8 mouse cellular contexts compared by ENCODE assay signal in the genomic region with DNA sequence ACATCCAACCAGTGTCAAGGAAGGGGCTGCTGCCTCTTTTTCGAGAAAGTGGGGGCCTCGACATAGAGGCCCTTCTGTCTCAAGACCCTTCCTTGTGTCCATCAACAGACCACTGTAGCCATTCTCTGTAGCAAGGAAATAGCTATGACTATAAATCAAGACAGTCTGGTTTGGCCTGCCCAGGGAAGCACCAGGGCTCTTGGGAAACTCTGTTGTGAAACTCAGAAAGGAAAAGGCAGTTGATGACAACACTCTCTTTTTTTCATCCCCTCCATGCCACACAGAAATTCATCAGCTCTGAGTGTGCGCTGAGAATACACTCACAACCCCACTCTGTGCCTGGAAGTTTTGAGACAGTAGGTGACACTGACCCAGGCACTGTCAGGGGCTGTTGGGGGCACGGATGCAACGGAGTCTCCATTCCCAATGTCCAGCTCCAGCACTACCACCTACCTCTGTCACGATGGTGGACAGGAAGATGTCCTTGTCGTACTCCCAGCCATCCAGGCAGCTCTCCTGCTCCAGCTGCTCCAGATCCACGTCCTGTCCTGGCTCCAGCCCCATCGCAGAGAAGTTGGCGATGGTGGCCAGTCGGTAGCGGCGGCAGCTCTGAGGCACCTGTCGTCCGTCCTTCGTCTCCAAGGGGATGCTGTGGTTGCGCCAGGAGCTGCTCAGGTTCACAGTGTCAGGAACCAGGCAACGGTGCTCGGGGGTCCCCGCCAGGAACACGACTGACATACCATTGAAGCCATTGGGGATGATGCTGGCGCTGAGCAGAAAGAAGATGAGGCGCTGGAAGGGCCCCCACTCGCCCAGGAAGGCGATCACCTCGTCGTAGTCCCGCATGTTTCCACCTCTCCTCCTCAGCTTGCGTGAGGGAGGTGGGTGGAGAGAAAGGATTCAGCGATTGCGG. TPM values are rescaled to one million over a fixed set of nuclear protein-coding genes. Genes with fewer than 3 reads are reported as not detected.
DNase-seq lines count a peak whose midpoint lies in the region; ATAC-seq and TF ChIP-seq lines count a peak whose summit lies in the region.

No protein-coding gene starts in this region.

- no peak for ATAC-seq in heart, embryonic 11.5 days (replicated peaks; ENCODE audit: insufficient number of reproducible peaks, low FRiP score, low TSS enrichment)
- 0 out of 2 replicates have a peak, but pooled peaks have one; percentile 12 for ATAC-seq in intestine, postnatal 0 days

- TF ChIP-seq EP300 in ES-Bruce4 (IDR thresholded peaks at IDR 0.05; ENCODE audit: insufficient read depth, low read depth, low read length): no peak

- H3K4me3 ChIP-seq in heart, embryonic 11.5 days (ENCODE audit: low read depth, low read length): peak overlapping the region; percentile 65
- H3K4me3 ChIP-seq in ES-Bruce4 (ENCODE audit: low read depth, low read length) (peak overlapping the region; percentile 60), myocyte (peak overlapping the region; percentile 47)
- peak overlapping the region; percentile 55 for H3K4me3 ChIP-seq in cortical plate, adult 2 months (ENCODE audit: insufficient read depth, low read length)
- peak overlapping the region; percentile 45 for H3K4me3 ChIP-seq in intestine, postnatal 0 days (ENCODE audit: low read depth, low read length)

- DNase-seq in heart, adult 8-10 months (ENCODE audit: low spot score): no peak
- DNase-seq in layer of hippocampus, postnatal 14 days (ENCODE audit: low spot score in 2 of 2): no peak
- no peak for DNase-seq in lung, adult 18-20 months

- TF ChIP-seq CTCF in ES-Bruce4 (IDR thresholded peaks at IDR 0.05; ENCODE audit: low read depth, low read length): no peak
- TF ChIP-seq CTCF in cortical plate, adult 2 months (IDR thresholded peaks at IDR 0.05; ENCODE audit: extremely low read depth, insufficient read depth, low read length): no peak
- TF ChIP-seq CTCF in intestine, postnatal 0 days (IDR thresholded peaks at IDR 0.05; ENCODE audit: low read depth): no peak

- peak overlapping the region; percentile 78 for H3K9ac ChIP-seq in heart, embryonic 11.5 days (ENCODE audit: low read depth, low read length)
- no peak overlapping the region for H3K9ac ChIP-seq in ES-Bruce4 (ENCODE audit: low read depth, poor library complexity, severe bottlenecking)
- H3K9ac ChIP-seq in intestine, postnatal 0 days (ENCODE audit: low read depth, low read length): peak overlapping the region; percentile 35; the same call in 1 of the 2 replicates

- peak overlapping the region; percentile 73 for H3K27ac ChIP-seq in heart, embryonic 11.5 days (ENCODE audit: low read depth, low read length)
- no peak overlapping the region for H3K27ac ChIP-seq in ES-Bruce4 (ENCODE audit: insufficient read depth, low read length)
- no peak overlapping the region for H3K27ac ChIP-seq in cortical plate, adult 2 months (ENCODE audit: insufficient read depth, low read length)
- no peak overlapping the region for H3K27ac ChIP-seq in intestine, postnatal 0 days (ENCODE audit: low read depth, low read length)

- no peak overlapping the region for H3ac ChIP-seq in myocyte (ENCODE audit: control insufficient read depth, insufficient read length)

- peaks cover 37% of the 10 kb centered on the region for H3K27me3 ChIP-seq in heart, embryonic 11.5 days (ENCODE audit: control insufficient read depth, insufficient read depth, low read length)
- H3K27me3 ChIP-seq in ES-Bruce4 (ENCODE audit: control insufficient read depth, insufficient read depth, low read length, poor library complexity, severe bottlenecking) (peaks cover 2% of the 10 kb centered on the region; the same call in 1 of the 2 replicates), myocyte (ENCODE audit: control insufficient read depth, insufficient read depth, insufficient read length) (no peaks in the 10 kb centered on the region)
- H3K27me3 ChIP-seq in intestine, postnatal 0 days (replicated peaks; ENCODE audit: control insufficient read depth, insufficient read depth, low read length): 0 out of 2 replicates have a peak, but pooled peaks cover 4% of the 10 kb centered on the region

- 16% methylated on average over 31 of the region's 31 CpGs for WGBS in heart, embryonic 11.5 days (ENCODE audit: insufficient replicate concordance)
- WGBS in intestine, postnatal 0 days: 21% methylated on average over 31 of the region's 31 CpGs

- H3K36me3 ChIP-seq in heart, embryonic 11.5 days (ENCODE audit: control insufficient read depth, insufficient read depth, low read length): no peaks in the 10 kb centered on the region
- H3K36me3 ChIP-seq in ES-Bruce4 (ENCODE audit: control insufficient read depth, insufficient read depth, low read length, poor library complexity, severe bottlenecking): no peaks in the 10 kb centered on the region
- H3K36me3 ChIP-seq in intestine, postnatal 0 days (ENCODE audit: control insufficient read depth, insufficient read depth): no peaks in the 10 kb centered on the region
- no peaks in the 10 kb centered on the region for H3K36me3 ChIP-seq in myocyte (ENCODE audit: control insufficient read depth, insufficient read depth)

- H3K4me1 ChIP-seq in heart, embryonic 11.5 days (ENCODE audit: control insufficient read depth, insufficient read depth, low read length): peaks cover 8% of the 10 kb centered on the region; the same call in 1 of the 2 replicates
- H3K4me1 ChIP-seq in ES-Bruce4 (ENCODE audit: control insufficient read depth, insufficient read depth, low read length): no peaks in the 10 kb centered on the region
- no peaks in the 10 kb centered on the region for H3K4me1 ChIP-seq in cortical plate, adult 2 months (ENCODE audit: control insufficient read depth, insufficient read depth, low read length)
- H3K4me1 ChIP-seq in intestine, postnatal 0 days (replicated peaks; ENCODE audit: control insufficient read depth, insufficient read depth, low read length): no peaks in the 10 kb centered on the region

- TF ChIP-seq POLR2A in ES-Bruce4 (IDR thresholded peaks at IDR 0.05; ENCODE audit: insufficient read depth, low read length) (no peak), myocyte (IDR thresholded peaks at IDR 0.05; ENCODE audit: insufficient read length, low read depth) (no peak)
- TF ChIP-seq POLR2A in cortical plate, adult 2 months (IDR thresholded peaks at IDR 0.05; ENCODE audit: extremely low read depth, insufficient read depth, low read length): no peak

- H3K4me2 ChIP-seq in heart, embryonic 11.5 days: peak overlapping the region; percentile 96
- H3K4me2 ChIP-seq in intestine, postnatal 0 days (replicated peaks; ENCODE audit: low read depth): peak overlapping the region; percentile 90
- peak overlapping the region; percentile 97 for H3K4me2 ChIP-seq in myocyte (ENCODE audit: low read depth)

- H3K9me3 ChIP-seq in heart, embryonic 11.5 days (replicated peaks; ENCODE audit: control insufficient read depth, low read length): no peaks in the 10 kb centered on the region
- no peaks in the 10 kb centered on the region for H3K9me3 ChIP-seq in ES-Bruce4 (replicated peaks; ENCODE audit: control insufficient read depth, insufficient read depth, low read length, poor library complexity, severe bottlenecking)
- no peaks in the 10 kb centered on the region for H3K9me3 ChIP-seq in intestine, postnatal 0 days (ENCODE audit: control insufficient read depth)

- no peaks in the 10 kb centered on the region for H3K79me2 ChIP-seq in myocyte (ENCODE audit: control insufficient read depth, insufficient read depth)

TF ChIP-seq in myocyte, 11 proteins besides CTCF, POLR2A, EP300 and RAD21:
- TF ChIP-seq TCF3 (IDR thresholded peaks at IDR 0.05; ENCODE audit: insufficient read length, low read depth) (no peak), POLR2AphosphoS2 (IDR thresholded peaks at IDR 0.05; ENCODE audit: insufficient read length, low read depth) (no peak), CEBPB (IDR thresholded peaks at IDR 0.05; ENCODE audit: insufficient read depth, poor library complexity, severe bottlenecking) (no peak), TCF12 (IDR thresholded peaks at IDR 0.05; ENCODE audit: insufficient read depth, poor library complexity, severe bottlenecking) (no peak), MAX (IDR thresholded peaks at IDR 0.05; ENCODE audit: low read depth) (no peak), REST (IDR thresholded peaks at IDR 0.05; ENCODE audit: insufficient read depth, insufficient read length) (no peak), SRF (IDR thresholded peaks at IDR 0.05; ENCODE audit: control insufficient read depth, insufficient read length, low read depth) (no peak), MYOD1 (IDR thresholded peaks at IDR 0.05; ENCODE audit: control insufficient read depth in 1 of 3, insufficient read length in 2 of 3, low read depth in 2 of 3) (peak in 1 of 3 experiments; percentile 46), USF1 (IDR thresholded peaks at IDR 0.05; ENCODE audit: low read depth) (no peak)
TF ChIP-seq in myocyte: peak in this region for 1.

RNA-seq across cellular contexts. Expression of a gene that starts 0.5 kb away (rescaled TPM):
- 4.0 and 5.4 TPM in 2 replicates for polyA plus RNA-seq in heart, embryonic 11.5 days (2014; fragmentation: Nextera tagmentation; extraction: Ambion mirVana)
- total RNA-seq in heart, adult 8-10 months (2022): 1 to 10 TPM; 4.8 to 7.1 (median 5.4) TPM
- 0.41 TPM in 1 of 2 replicates, not detected in the other for polyA plus RNA-seq in ES-Bruce4 (2011; ENCODE audit: insufficient read depth, insufficient read length, low read depth, missing spikeins)
- polyA plus RNA-seq in cortical plate, adult 2 months (2012; rRNA removed): 6.8 and 7.6 TPM in 2 replicates
- 1.2 and 1.3 TPM in 2 replicates for polyA plus RNA-seq in intestine, postnatal 0 days (2015; fragmentation: Nextera tagmentation; extraction: Ambion mirVana)
- 2.0 TPM for polyA plus RNA-seq in myocyte (2012; fragmentation: generic; extraction: Trizol)
- total RNA-seq in layer of hippocampus, postnatal 14 days (2021): 1 to 10 TPM; 7.2 to 7.3 TPM

RNA-seq across cellular contexts. Expression of a gene that starts 41.4 kb away (rescaled TPM):
- 8.6 and 12.0 TPM in 2 replicates for polyA plus RNA-seq in heart, embryonic 11.5 days (2014; fragmentation: Nextera tagmentation; extraction: Ambion mirVana)
- 10 to 100 TPM; 29.1 to 39.9 (median 35.2) TPM for total RNA-seq in heart, adult 8-10 months (2022)
- polyA plus RNA-seq in ES-Bruce4 (2011; ENCODE audit: insufficient read depth, insufficient read length, low read depth, missing spikeins) (8.7 and 13.0 TPM in 2 replicates), myocyte (2012; fragmentation: generic; extraction: Trizol) (469 TPM)
- 21.2 and 22.1 TPM in 2 replicates for polyA plus RNA-seq in cortical plate, adult 2 months (2012; rRNA removed)
- polyA plus RNA-seq in intestine, postnatal 0 days (2015; fragmentation: Nextera tagmentation; extraction: Ambion mirVana): 21.0 and 22.6 TPM in 2 replicates
- total RNA-seq in layer of hippocampus, postnatal 14 days (2021): 10 to 100 TPM; 17.7 to 17.9 TPM

RNA-seq across cellular contexts. Expression of a gene that starts 47.3 kb away (rescaled TPM):
- 1.9 and 2.0 TPM in 2 replicates for polyA plus RNA-seq in heart, embryonic 11.5 days (2014; fragmentation: Nextera tagmentation; extraction: Ambion mirVana)
- 1 to 10 TPM; 1.8 to 2.0 (median 1.9) TPM for total RNA-seq in heart, adult 8-10 months (2022)
- 2.9 and 3.0 TPM in 2 replicates for polyA plus RNA-seq in ES-Bruce4 (2011; ENCODE audit: insufficient read depth, insufficient read length, low read depth, missing spikeins)
- 2.6 and 2.9 TPM in 2 replicates for polyA plus RNA-seq in cortical plate, adult 2 months (2012; rRNA removed)
- 6.8 and 8.8 TPM in 2 replicates for polyA plus RNA-seq in intestine, postnatal 0 days (2015; fragmentation: Nextera tagmentation; extraction: Ambion mirVana)
- polyA plus RNA-seq in myocyte (2012; fragmentation: generic; extraction: Trizol): 1.6 TPM
- 1 to 10 TPM; 2.9 to 4.2 TPM for total RNA-seq in layer of hippocampus, postnatal 14 days (2021)

Comparison
In these comparisons a context has a peak if more than half of its experiments do, and no peak if none do; other contexts are left out.
1. RNA of a gene that starts 41.4 kb away (polyA plus RNA-seq): 469 TPM in myocyte (single experiment); 21.0 to 22.6 TPM in intestine, postnatal 0 days, 21.2 to 22.1 TPM in cortical plate, adult 2 months, 8.6 to 12.0 TPM in heart, embryonic 11.5 days and 8.7 to 13.0 TPM in ES-Bruce4; every median in the first group is over 10 times any median in the second.
2. Peak in every context shown above with its lines, with median percentiles within 50 percentile points of each other: H3K4me2 ChIP-seq and H3K4me3 ChIP-seq.